Mouse (Mus musculus) layer of hippocampus, adult 9-11 months (tissue): ENCODE measurements around the gene Rps24.

Experiments used
- DNase-seq: peaks from one replicate; pipeline ENCODE4 v3.0.0; 2022

The Rps24 gene

DNA sequence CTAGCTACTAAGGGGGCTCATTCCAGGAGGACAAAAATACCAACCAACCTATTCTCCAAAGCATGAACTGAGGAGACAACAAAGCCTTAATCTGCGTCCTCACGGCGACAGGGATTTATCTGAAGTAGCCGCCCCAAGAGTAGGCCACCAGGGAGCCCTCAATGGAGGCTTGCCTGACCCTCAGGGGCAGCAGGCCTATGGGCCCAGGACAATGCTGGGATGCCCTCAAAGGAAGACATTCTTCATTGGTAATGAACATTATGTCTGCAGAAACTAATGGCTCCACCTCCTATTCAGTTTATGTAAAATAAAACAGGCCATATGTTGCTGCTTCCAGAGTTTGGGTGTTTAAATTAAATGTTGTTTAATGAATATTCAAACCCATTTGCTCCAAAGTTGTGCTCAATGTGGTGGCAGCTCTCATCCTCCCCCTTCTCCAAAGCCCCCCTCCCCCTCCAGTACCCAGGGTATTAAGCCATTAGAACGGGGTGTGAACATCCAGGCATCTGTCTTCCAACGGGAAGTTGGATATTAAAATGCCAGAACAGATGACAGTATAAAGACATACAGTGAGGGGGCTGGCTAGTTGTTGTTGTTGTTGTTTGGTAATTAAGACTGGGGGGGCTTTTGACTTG is 25.7 kb downstream of the Rps24 start:
- no peak for DNase-seq

- no peak for DNase-seq
These were observed 34.7 kb downstream of the Rps24 start for GRCm38 (mm10) chr14:24521597-24521996.

DNA sequence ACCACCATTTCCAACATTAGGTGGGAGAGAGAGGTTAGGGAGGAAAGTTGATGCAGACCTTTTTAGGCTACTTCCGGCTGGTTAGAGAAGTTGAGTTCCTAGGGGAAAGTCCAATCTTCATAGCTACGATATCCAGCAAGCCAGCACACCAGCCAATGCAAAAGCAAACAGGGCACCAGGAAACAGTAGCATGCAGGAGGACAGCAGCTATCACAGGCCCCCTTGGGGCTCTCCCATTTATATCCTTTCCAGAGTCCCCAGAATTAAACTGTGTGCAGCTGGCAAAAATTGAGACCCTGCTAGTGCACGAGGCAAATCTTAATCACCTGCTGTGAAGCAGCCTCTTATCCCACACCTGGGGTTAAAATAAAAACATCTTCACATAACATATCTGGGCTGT is 38.2 kb downstream of the Rps24 start:
- DNase-seq: no peak

GRCm38 (mm10) chr14:24525677-24526415 is 38.9 kb downstream of the Rps24 start:
- DNase-seq: no peak

GRCm38 (mm10) chr14:24526440-24526839 is 39.5 kb downstream of the Rps24 start:
- DNase-seq: no peak

GRCm38 (mm10) chr14:24530228-24530627 is 43.3 kb downstream of the Rps24 start:
- no peak for DNase-seq

- no peak for DNase-seq
These were observed 48.1 kb downstream of the Rps24 start for GRCm38 (mm10) chr14:24534865-24535545.

DNA sequence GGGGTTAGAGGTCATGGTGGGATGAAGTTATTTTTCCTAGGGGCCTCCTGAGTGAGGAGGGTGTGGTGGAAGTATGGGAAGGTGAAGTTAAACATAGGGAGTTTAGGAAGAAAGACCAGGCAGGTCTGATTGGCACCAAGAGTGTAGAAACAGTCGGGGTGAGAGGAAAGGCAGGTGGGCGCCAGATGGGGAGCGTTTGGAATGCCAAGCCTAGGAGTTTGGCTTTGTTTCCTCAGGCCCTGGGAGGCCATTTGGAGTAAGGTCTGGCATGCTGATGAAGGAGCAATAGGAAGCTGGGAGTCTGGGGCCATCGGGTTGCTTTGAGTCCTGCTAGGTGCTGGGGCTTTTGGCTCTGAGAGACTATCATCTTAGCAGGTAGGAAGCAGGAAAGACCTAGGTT is 56.0 kb downstream of the Rps24 start:
- DNase-seq: no peak

DNA sequence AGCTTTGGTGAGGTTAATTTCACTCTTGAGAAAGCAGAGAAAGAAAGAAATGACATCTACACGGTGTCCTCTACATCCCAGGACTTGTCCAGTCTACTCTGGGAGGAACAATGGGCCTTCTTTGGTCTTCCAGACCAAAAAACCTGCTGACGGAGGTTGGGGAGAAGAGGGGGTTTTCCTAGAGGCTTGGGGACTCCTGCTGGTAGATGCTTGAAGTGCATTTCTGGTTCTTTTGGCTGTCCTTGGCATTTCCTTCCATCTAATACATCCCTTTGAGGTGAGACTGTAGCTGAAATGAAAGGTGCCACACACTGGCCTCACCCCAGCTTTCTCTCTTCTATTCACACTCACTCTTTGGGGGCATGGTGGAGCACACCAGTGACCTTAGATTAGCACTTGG is 57.1 kb downstream of the Rps24 start:
- no peak for DNase-seq
